Mouse (Mus musculus) C2C12 (cell line): ENCODE data around the gene Elfn2.

Source experiments
- CEBPB ChIP-seq: IDR thresholded peaks from one replicate; pipeline ENCODE4 v1.6.1; 2011; ENCODE audit warnings: low read depth, mild to moderate bottlenecking, control low read depth, moderate library complexity
- CTCF ChIP-seq: IDR thresholded peaks from one replicate; pipeline ENCODE4 v1.5.1; 2011; ENCODE audit not compliant: control insufficient read depth, insufficient read depth, insufficient read length
- MAX ChIP-seq: IDR thresholded peaks from one replicate; pipeline ENCODE4 v1.6.1; 2011; ENCODE audit warnings: mild to moderate bottlenecking, control low read depth
- MYOD1 ChIP-seq: IDR thresholded peaks from one replicate; pipeline ENCODE4 v1.6.1; 2011; ENCODE audit warnings: low read depth; ENCODE audit not compliant: control insufficient read depth, insufficient read length
- MYOG ChIP-seq: IDR thresholded peaks from one replicate; pipeline ENCODE4 v1.6.1; 2011; ENCODE audit not compliant: control insufficient read depth, insufficient read length; ENCODE audit errors: extremely low read depth
- USF1 ChIP-seq: IDR thresholded peaks from one replicate; pipeline ENCODE4 v1.6.1; 2011; ENCODE audit warnings: low read depth, mild to moderate bottlenecking, control low read depth, moderate library complexity

DNA sequence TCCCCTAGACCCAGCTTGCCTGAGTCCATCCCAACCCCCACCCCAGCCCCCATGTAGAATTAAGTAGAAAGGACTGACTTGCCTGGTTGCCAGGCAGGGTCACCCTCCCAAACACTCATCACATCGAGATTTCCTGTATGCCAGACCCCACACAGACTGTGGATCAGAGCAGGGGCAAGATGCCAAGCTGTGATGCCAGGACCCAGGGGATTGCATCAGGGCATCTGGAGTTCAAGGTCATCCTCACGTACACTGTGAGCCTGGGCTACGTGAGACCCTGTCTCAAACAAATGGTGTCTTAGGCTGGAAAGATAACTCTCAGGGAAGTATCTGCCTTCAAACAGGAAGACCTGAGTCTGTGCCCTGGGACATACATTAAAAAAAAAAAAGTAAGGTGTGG, 11.9 kb downstream of the Elfn2 start:
- no peak for TF ChIP-seq MAX
- TF ChIP-seq CTCF = no peak
- no peak for TF ChIP-seq MYOG
- TF ChIP-seq USF1 = no peak
- no peak for TF ChIP-seq MYOD1
- no peak for TF ChIP-seq CEBPB
